Mouse (Mus musculus) forebrain, postnatal 0 days (tissue): ENCODE results near the gene Smad1. TPM values are rescaled to one million over a fixed set of nuclear protein-coding genes. Genes with fewer than 3 reads are reported as not detected.

Experiments used
- ATAC-seq: fragments of 200-750 bp; cut with Nextera tagmentation; 2 replicates; pipeline ENCODE4 v1.8.0; 2017; ENCODE audit warnings: mild to moderate bottlenecking, moderate library complexity
- DNase-seq: peaks from one replicate; pipeline ENCODE4 v3.0.0-alpha.2; 2015
- H3K27ac ChIP-seq: fragments of 300-500 bp; sonication (generic); 2 replicates; pipeline ENCODE4 v1.5.1; 2014; ENCODE audit warnings: low read depth, mild to moderate bottlenecking, antibody characterized with exemption, low read length, moderate library complexity, mixed read lengths
- H3K27me3 ChIP-seq: fragments of 300-500 bp; sonication (generic); 2 replicates; pipeline ENCODE4 v1.6.1; 2014; ENCODE audit warnings: mild to moderate bottlenecking, low read length, mixed read lengths; ENCODE audit not compliant: insufficient read depth
- H3K36me3 ChIP-seq: fragments of 300-500 bp; sonication (generic); 2 replicates; pipeline ENCODE4 v1.6.1; 2014; ENCODE audit warnings: mild to moderate bottlenecking, moderate library complexity; ENCODE audit not compliant: insufficient read depth
- H3K4me1 ChIP-seq: fragments of 300-500 bp; sonication (generic); 2 replicates; pipeline ENCODE4 v1.6.1; 2014; ENCODE audit warnings: antibody characterized with exemption; ENCODE audit not compliant: insufficient read depth
- H3K4me2 ChIP-seq: fragments of 300-500 bp; sonication (generic); 2 replicates; pipeline ENCODE4 v1.6.1; 2014; ENCODE audit warnings: low read depth, mild to moderate bottlenecking, moderate library complexity
- H3K4me3 ChIP-seq: fragments of 300-500 bp; sonication (generic); 2 replicates; pipeline ENCODE4 v1.5.1; 2014; ENCODE audit warnings: low read depth, low read length, mixed read lengths
- H3K9ac ChIP-seq: fragments of 300-500 bp; sonication (generic); 2 replicates; pipeline ENCODE4 v1.6.1; 2014; ENCODE audit warnings: mild to moderate bottlenecking
- H3K9me3 ChIP-seq: fragments of 300-500 bp; sonication (generic); 2 replicates; pipeline ENCODE4 v1.6.1; 2016; ENCODE audit warnings: low read length
- CTCF ChIP-seq: sonication (generic); IDR thresholded peaks from 2 replicates; pipeline ENCODE4 v1.5.1; 2016; ENCODE audit warnings: antibody characterized with exemption, control low read depth, low read depth
- WGBS: fragments of 180-500 bp; shearing (Covaris S2); extraction: QIAGEN DNeasy Blood & Tissue Kit; methylation state at CpG from one replicate; pipeline ENCODE4 v1.1.7; 2014; 5-methylcytosine and 5-hydroxymethylcytosine counted together
- polyA plus RNA-seq: library from polyadenylated mRNA; unstranded; fragments of >200 nt; fragmentation: Nextera tagmentation; extraction: Ambion mirVana; gene quantifications from 2 replicates; pipeline ENCODE4 v1.2.1, GENCODE M21; 2015
- total RNA-seq: library from RNA; depleted of rRNA; stranded (reverse); fragments of >200 nt; gene quantifications from 2 replicates; pipeline ENCODE4 v1.2.3, GENCODE M21; 2014; rRNA removed

Smad1 gene
- total and polyA plus RNA-seq, 2 experiments from 2014 or later, result 57.1 to 80.1 TPM

- 88% methylated on average over 3 of the region's 3 CpGs for WGBS
- DNase-seq, result no peak
- Histone ChIP-seq H3K4me2 (peak overlapping the region; percentile 80; the same call in 1 of the 2 replicates), H3K4me3 (no peak overlapping the region), H3K36me3 (no peaks in the 10 kb centered on the region), H3K27me3 (no peaks in the 10 kb centered on the region), H3K9me3 (no peaks in the 10 kb centered on the region), H3K4me1 (peaks cover 17% of the 10 kb centered on the region; the same call in 1 of the 2 replicates), H3K9ac (peak overlapping the region; percentile 76; the same call in 1 of the 2 replicates), H3K27ac (no peak overlapping the region)
- TF ChIP-seq CTCF, result no peak
- ATAC-seq, result no peak
These were observed 106.5 kb downstream of the Smad1 start for GRCm38 (mm10) chr8:79292712-79293264.

DNA sequence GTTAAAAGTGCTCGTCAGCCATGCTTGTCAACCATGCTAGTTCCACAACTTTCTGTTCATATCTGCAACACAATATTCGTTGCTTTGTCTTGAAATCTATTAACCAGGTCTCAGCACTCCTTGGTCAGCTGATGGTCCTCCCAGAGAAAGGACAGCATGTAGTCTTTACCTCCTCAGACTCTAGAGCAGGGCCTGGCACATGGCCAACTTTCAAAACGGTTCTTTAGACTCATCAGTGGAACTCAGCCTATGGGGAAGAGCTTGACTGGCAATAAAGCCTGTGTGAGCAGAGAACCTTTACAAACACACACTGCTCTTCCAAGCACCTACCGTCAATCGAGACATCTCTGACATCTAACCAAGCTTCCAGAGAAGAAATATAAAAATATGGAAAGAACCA lies 109.7 kb downstream of the Smad1 start:
- Histone ChIP-seq H3K9ac (no peak overlapping the region), H3K36me3 (peaks cover 4% of the 10 kb centered on the region; the same call in 1 of the 2 replicates), H3K4me1 (peaks cover 17% of the 10 kb centered on the region; the same call in 1 of the 2 replicates), H3K27ac (no peak overlapping the region), H3K27me3 (no peaks in the 10 kb centered on the region), H3K9me3 (no peaks in the 10 kb centered on the region), H3K4me3 (no peak overlapping the region), H3K4me2 (no peak overlapping the region)
- no peak for TF ChIP-seq CTCF
- DNase-seq (no peak), ATAC-seq (no peak)
- 71% methylated on average over 5 of the region's 5 CpGs for WGBS

GRCm38 (mm10) chr8:79288681-79289080 lies 110.6 kb downstream of the Smad1 start:
- no peak overlapping the region for H3K4me3 ChIP-seq
- WGBS, result 70% methylated on average over 2 of the region's 2 CpGs
- no peaks in the 10 kb centered on the region for H3K9me3 ChIP-seq
- no peaks in the 10 kb centered on the region for H3K27me3 ChIP-seq
- H3K36me3 ChIP-seq, result peaks cover 4% of the 10 kb centered on the region; the same call in 1 of the 2 replicates
- H3K4me2 ChIP-seq, result no peak overlapping the region
- DNase-seq (no peak), ATAC-seq (no peak)
- no peak overlapping the region for H3K27ac ChIP-seq
- peaks cover 15% of the 10 kb centered on the region; the same call in 1 of the 2 replicates for H3K4me1 ChIP-seq
- no peak overlapping the region for H3K9ac ChIP-seq
- TF ChIP-seq CTCF, result no peak

Other genes starting within 250 kb of the Smad1 start
- gene 1700011L22Rik, start 150.9 kb downstream of the Smad1 start, total RNA-seq, result not detected in 2 replicates
- gene 1700011L22Rik, start 150.9 kb downstream of the Smad1 start, polyA plus RNA-seq, result not detected in 2 replicates
- 10.6 and 11.1 TPM in 2 replicates for gene Mmaa, start 104.6 kb downstream of the Smad1 start, total RNA-seq
- 14.0 and 14.9 TPM in 2 replicates for gene Mmaa, start 104.6 kb downstream of the Smad1 start, polyA plus RNA-seq
- gene Otud4, start 240.1 kb upstream of the Smad1 start, total RNA-seq, result 30.4 and 37.6 TPM in 2 replicates
- 4.5 and 6.3 TPM in 2 replicates for gene Otud4, start 240.1 kb upstream of the Smad1 start, polyA plus RNA-seq